Mouse (Mus musculus) fat pad, adult 2 months (tissue): ENCODE data around the gene Iqschfp.
A peak's percentile ranks its signal among the peaks of the same experiment; 100 is the strongest.

Experiments used
- DNase-seq: peaks from one replicate; pipeline ENCODE4 v3.0.0-alpha.2; 2011; ENCODE audit warnings: low read depth, low spot score; ENCODE audit errors: extremely low read depth

The Iqschfp gene

GRCm38 (mm10) chr3:68592575-68592974 is 700.5 kb downstream of the Iqschfp start:
- no peak for DNase-seq

- no peak for DNase-seq
These were observed 701.2 kb downstream of the Iqschfp start for GRCm38 (mm10) chr3:68593073-68593867.

DNA sequence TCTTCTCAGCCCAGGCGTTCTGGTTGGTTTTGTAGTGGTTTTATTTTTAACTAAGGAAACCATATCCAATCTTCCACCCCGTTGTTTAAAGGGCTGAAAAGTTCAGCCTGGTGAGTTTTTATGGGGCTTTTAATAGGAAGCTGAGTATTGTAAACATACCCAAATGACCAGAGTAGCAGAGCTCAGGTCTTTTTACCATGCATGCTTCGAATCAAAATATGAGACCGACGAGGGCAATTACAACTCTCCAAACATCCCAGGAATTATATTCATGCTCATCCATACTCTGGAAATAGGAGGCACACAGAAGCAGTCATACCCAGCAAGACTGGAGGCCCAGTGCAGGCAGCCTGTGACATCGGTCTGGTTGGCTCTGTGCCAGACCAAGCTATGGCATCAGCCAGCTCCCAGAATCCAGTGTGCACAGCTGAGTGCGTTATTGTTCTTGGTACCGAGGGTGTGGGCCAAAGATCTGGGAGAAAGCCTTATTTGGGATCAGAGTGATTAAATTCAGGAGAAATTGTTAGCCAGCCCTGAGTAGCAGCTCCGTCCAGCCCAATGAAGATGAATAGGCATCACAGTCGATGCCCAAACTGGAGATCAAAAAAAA is 703.4 kb downstream of the Iqschfp start:
- no peak for DNase-seq

DNA sequence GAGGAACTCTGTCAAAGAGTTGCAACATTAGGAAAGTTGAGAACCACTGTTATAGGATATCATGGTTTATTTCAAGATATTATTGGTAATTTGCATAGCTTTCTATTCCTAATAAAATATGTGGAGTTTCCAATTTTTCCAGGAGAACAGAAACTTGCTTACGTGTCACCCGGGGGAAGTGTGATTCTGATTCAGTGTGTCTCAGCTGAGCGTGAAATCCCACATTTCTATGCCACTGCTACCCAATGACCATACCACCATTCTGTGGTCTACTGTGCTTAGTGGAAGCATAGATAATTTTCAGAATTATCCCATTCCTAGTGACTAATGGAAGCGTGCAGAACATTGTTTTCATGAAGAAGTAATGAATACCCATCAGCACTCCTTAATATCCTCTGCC is 704.9 kb downstream of the Iqschfp start:
- DNase-seq: no peak

DNA sequence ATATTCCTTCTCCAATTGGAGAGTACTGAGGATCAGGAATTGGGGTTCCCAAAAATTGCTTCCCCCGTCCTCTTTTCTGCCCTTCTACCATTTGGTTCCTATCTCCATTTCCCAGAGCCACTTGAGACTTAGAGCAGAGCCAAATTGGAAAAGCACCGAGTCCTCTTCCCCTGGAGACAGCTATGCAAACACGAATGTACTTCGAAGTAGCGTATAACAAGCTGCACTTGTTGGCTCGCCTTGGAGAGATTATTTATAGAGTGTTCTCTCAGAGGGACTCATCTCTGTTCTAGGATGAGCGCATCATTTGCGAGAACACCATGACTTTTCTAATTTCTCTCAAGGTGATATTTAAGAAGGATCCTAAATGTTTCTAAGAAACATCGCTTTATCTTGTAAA is 710.9 kb downstream of the Iqschfp start:
- no peak for DNase-seq

DNA sequence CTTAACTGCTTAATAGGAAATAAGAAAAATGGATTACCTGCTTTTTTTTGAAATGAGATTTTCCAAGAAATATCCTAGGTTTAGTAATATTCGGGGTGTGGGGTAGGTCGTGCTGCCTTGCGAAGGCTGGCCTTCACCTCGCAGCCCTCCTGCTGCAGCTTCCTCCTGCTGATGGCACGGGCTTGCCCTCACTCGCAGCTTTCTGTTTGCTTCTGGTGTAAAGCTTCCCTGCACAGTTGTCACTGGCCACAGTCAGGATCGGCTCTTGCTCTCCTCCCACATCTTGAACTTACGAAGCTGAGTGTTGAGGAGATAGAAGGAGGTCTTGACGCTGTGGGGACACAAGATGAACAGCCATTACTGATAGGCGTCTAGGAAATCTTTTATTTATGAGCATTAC is 712.4 kb downstream of the Iqschfp start:
- no peak for DNase-seq

GRCm38 (mm10) chr3:68604962-68605361 is 712.9 kb downstream of the Iqschfp start:
- no peak for DNase-seq

DNA sequence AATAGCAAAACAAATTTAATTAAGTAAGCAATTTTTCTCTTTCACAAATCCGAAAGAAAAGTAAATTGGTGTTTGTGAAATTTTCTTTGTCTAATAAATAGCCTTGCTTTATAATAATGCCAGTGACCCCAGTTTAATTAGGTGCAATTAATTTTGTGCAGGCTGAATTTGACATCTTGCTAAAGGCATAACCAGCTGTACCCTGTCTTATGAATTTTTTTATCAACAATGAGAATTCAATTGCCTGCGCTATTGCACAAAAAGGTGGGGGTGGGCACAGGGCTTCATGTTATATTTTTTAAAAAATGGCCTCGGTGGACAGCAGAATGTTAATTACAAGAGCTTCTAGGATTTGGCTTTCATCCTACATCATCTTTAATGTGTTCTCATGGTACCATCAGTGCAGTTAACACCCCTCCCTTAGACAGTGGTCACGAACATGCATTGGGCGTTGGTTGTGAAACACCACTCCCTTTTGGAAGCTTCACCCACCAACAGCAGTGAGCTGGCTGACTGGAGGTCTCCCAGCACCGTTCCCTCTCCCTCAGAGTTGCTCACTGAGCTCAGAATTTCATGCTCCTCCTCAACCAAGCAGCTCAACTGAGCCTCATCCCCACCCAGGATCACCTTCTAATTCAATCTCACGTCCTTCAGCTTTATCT is 714.0 kb downstream of the Iqschfp start:
- DNase-seq: no peak

DNA sequence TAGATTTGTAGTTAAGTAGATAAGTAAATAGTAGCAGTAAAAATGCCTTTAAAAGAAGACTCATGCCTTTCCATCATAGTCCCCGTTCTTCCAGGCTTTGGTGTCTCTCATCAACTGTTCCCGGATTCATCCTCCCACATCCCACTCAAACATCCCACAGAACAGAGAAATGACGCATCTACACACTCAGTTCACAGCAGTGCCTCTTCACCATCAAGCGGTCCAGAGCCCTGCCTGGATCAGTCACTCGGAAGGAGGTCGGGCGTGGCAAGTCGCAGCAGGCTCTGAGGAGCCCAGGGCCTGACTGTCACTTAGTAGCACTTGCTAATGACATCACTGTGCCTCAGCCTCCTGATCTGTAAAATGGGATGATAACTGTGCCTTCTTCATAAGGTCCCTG is 714.7 kb downstream of the Iqschfp start:
- DNase-seq: no peak

GRCm38 (mm10) chr3:68607336-68607735 is 715.3 kb downstream of the Iqschfp start:
- DNase-seq: no peak

DNA sequence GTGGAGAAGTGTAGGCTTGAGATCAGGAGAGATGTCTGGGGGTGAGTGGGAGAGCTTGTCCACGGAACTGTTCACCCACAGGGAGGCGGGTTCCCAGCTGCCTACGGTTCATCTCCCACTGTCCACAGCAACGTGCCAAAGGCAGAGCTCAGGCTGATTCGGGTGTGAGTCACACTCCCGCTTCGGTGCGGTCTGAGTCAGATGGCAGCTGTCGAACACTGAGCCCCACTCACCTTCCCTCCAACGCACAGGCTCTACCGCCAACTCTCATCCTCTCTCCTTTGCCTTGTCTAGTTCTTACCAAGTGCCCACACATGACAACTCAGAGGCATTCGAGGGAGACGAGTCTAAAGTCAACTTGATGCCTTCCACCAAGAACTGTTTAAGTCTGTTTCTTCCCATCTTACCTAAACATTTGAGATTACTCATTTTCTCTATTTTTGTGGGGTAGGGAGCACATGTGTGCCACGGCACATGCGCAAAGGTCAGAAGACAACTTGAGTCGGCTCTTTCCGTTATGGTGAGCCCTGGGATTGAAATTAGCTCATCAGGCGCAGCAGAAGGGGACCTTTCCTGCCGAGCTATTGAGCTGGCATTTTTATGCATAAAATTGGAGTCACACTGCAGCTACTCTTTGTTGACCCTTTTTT is 716.9 kb downstream of the Iqschfp start:
- DNase-seq: no peak

DNA sequence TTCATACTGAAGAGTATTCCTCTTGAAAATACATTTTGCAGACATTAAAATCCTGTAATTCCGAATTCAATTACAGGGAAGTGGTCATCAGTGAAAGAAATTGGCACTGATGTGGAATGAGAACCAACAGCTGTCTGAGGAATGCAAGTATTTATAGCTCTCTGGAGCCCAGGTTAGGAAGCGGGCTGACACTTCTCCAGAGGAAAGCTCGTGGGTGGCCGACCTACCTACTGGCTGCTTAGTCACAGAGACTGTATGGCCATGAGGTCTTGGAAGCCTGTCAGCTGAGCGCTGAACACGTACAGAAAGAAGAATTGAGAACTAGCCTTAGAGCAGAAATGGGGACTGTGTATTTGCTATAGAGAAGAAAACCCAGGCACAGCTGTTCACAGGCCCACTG is 718.0 kb downstream of the Iqschfp start:
- no peak for DNase-seq

GRCm38 (mm10) chr3:68610598-68611261 is 718.7 kb downstream of the Iqschfp start:
- no peak for DNase-seq

GRCm38 (mm10) chr3:68615042-68615810 is 723.2 kb downstream of the Iqschfp start:
- DNase-seq: no peak

GRCm38 (mm10) chr3:68616363-68616762 is 724.3 kb downstream of the Iqschfp start:
- DNase-seq: no peak

DNA sequence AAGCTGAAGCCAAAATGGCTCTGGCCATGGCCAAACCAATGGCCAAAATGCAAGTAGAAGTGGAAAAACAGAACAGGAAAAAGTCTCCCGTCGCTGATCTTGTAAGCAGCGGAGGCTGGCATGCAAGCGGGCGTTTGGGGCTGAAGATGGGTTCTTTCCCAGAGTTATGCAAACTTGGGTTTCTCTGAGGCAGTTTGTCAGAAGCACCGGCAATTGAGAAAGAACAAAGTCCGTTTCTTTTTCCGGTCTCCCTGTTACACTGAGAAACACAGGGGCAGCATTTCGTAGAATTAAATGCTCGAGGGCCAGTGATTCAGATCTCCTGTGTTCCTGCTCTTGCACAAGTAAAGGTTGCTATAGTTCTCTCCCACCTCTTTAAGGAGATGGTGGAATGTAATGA is 725.7 kb downstream of the Iqschfp start:
- peak; percentile 37 for DNase-seq

DNA sequence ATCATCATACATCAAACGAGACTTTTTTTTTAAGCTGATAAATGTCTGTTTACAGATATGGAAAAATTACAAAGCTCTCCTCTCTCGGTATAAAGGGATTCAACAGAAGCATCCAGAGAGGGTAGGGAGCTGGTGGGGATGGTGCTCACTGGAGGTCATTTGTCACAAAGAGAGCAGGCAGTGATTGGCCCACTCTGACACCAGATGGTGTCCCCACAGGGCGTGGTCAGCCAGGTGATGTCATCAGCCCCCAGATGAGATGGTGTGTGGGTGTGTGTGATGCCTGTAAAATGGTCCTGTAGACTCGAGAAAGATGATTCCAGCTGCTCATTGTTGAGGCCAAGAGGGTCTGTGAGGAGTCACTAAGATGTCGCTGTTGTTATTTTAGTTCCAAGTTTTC is 727.1 kb downstream of the Iqschfp start:
- DNase-seq: no peak

DNA sequence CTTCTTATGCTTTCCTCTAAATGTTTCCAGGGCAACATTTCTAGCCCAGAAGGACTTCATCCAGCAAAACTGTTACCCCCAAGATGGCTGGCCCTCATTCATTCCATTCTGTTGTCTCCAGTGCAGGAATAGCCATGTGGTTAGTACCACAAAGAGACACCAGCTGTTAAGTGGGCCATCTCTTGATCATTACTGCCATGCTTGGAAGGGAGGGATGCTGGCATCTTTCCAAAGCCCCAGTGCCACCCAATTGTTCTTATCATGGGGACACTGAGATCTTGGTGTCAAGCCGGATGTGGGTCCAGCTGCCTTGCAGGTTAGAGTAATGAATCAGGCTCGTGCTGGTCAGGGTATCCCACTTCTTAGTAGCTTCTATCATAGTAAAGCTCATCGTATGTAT is 729.9 kb downstream of the Iqschfp start:
- no peak for DNase-seq

DNA sequence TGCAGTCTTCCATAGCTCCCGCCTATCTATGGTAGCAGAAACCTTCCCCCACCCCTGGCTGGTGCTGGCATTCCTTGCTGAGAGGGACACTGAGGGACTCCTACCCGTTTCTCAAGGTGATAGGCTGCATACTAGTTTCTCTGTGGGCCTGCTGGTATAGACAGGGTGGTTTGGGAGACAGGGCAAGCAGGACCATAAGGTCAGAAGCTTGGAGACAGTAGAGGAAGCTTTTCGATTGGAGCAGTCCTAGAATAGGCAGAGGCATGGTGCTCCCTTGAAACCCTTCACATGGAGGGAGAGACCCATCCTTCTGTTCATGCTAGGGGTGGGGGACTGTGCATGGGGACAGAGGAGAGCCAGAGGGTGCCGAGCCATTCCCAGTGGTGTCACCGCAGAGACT is 731.0 kb downstream of the Iqschfp start:
- no peak for DNase-seq

DNA sequence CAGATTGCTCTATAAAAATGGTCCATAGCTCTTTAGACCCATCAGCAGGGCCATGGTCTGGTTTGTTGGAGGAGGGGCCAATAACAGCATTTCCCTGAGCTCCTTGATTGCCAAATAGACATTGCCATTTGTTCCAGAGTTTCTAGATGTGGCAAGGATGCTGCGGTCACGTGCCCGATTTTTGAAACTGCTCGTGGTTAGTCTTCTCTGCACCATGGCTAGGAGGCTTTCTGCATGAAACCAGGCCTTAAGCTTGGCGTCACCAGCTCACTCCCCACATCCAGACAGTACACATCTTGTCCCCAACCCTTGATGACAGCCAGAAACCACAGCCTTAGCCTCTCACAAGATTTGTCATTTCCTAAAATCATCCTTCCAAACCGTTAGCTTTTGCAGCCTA is 732.4 kb downstream of the Iqschfp start:
- DNase-seq: no peak
